In genomic region chr11:74924149-74924548, GRCm38 (mm10) we compare ENCODE assay signal across 10 mouse cellular contexts. TPM values are rescaled to one million over a fixed set of nuclear protein-coding genes. Genes with fewer than 3 reads are reported as not detected.
DNase-seq lines count a peak whose midpoint lies in the region; ATAC-seq and TF ChIP-seq lines count a peak whose summit lies in the region.
"Had no signal": no experiment of that assay in that cellular context is flagged by ENCODE, and none has a peak within 500 bp of the region (broad histone marks: within the 10 kb centered on the region; RNA-seq: fewer than 3 reads in every experiment).

No protein-coding gene starts in this region.

- no peak for TF ChIP-seq POLR2A in limb, embryonic 14.5 days (IDR thresholded peaks at IDR 0.05; ENCODE audit: borderline replicate concordance, extremely low read depth, insufficient read depth, insufficient read length)

- no peaks in the 10 kb centered on the region for H3K27me3 ChIP-seq in neural tube, embryonic 13.5 days
- H3K27me3 ChIP-seq in limb, embryonic 14.5 days (ENCODE audit: control insufficient read depth, insufficient read depth, low read length), result no peaks in the 10 kb centered on the region
- no peaks in the 10 kb centered on the region for H3K27me3 ChIP-seq in forebrain, embryonic 15.5 days
- H3K27me3 ChIP-seq: hindbrain, embryonic 15.5 days; Patski had no signal

- no peak overlapping the region for H3K9ac ChIP-seq in neural tube, embryonic 13.5 days
- H3K9ac ChIP-seq in limb, embryonic 14.5 days (ENCODE audit: low read depth, low read length, severe bottlenecking), result no peak overlapping the region
- no peak overlapping the region for H3K9ac ChIP-seq in forebrain, embryonic 15.5 days (replicated peaks)

- no peaks in the 10 kb centered on the region for H3K9me3 ChIP-seq in neural tube, embryonic 13.5 days
- H3K9me3 ChIP-seq in limb, embryonic 14.5 days (ENCODE audit: control insufficient read depth, low read length), result no peaks in the 10 kb centered on the region
- H3K9me3 ChIP-seq in forebrain, embryonic 15.5 days, result no peaks in the 10 kb centered on the region
- H3K9me3 ChIP-seq: hindbrain, embryonic 15.5 days had no signal

- peaks cover 24% of the 10 kb centered on the region for H3K4me1 ChIP-seq in neural tube, embryonic 13.5 days (replicated peaks)
- H3K4me1 ChIP-seq in limb, embryonic 14.5 days (ENCODE audit: control insufficient read depth, insufficient read depth, low read length), result peaks cover 15% of the 10 kb centered on the region
- H3K4me1 ChIP-seq in forebrain, embryonic 15.5 days, result peaks cover 31% of the 10 kb centered on the region

- peaks cover 7% of the 10 kb centered on the region for H3K36me3 ChIP-seq in neural tube, embryonic 13.5 days
- peaks cover 7% of the 10 kb centered on the region for H3K36me3 ChIP-seq in limb, embryonic 14.5 days (ENCODE audit: control insufficient read depth, insufficient read depth, low read length)
- H3K36me3 ChIP-seq in forebrain, embryonic 15.5 days, result peaks cover 3% of the 10 kb centered on the region; the same call in 1 of the 2 replicates

- DNase-seq in cerebellum, adult 11-12 months, result peak; percentile 32
- no peak for DNase-seq in cerebellum, adult 8-10 months
- no peak for DNase-seq in neural tube, embryonic 10.5 days (ENCODE audit: extremely low spot score, low spot score)
- DNase-seq in embryo, embryonic 10.5 days (ENCODE audit: low spot score), result peak; percentile 46
- peak; percentile 13 for DNase-seq in limb, embryonic 14.5 days (ENCODE audit: low spot score)
- peak; percentile 30 to 67 for DNase-seq in spleen, postnatal 10 days (ENCODE audit: low spot score in 2 of 2)

- no peak for ATAC-seq in neural tube, embryonic 13.5 days (ENCODE audit: low read depth)
- no peak for ATAC-seq in limb, embryonic 14.5 days (ENCODE audit: low FRiP score, low read depth)
- no peak for ATAC-seq in forebrain, embryonic 15.5 days (replicated peaks)
- ATAC-seq: Patski had no signal

- H3K4me3 ChIP-seq in neural tube, embryonic 13.5 days, result no peak overlapping the region
- no peak overlapping the region for H3K4me3 ChIP-seq in limb, embryonic 14.5 days (replicated peaks; ENCODE audit: low read length)
- no peak overlapping the region for H3K4me3 ChIP-seq in forebrain, embryonic 15.5 days

- H3K27ac ChIP-seq in neural tube, embryonic 13.5 days (replicated peaks), result no peak overlapping the region
- H3K27ac ChIP-seq in limb, embryonic 14.5 days (replicated peaks; ENCODE audit: low read depth, low read length), result no peak overlapping the region
- no peak overlapping the region for H3K27ac ChIP-seq in forebrain, embryonic 15.5 days (replicated peaks)
- H3K27ac ChIP-seq: hindbrain, embryonic 15.5 days had no signal

- WGBS in neural tube, embryonic 13.5 days, result 62% methylated on average over 4 of the region's 4 CpGs
- 65% methylated on average over 4 of the region's 4 CpGs for WGBS in limb, embryonic 14.5 days
- 62% methylated on average over 4 of the region's 4 CpGs for WGBS in forebrain, embryonic 15.5 days

- 0 out of 2 replicates have a peak overlapping the region, but pooled peaks have one; percentile 69 for H3K4me2 ChIP-seq in neural tube, embryonic 13.5 days
- H3K4me2 ChIP-seq in limb, embryonic 14.5 days (replicated peaks; ENCODE audit: low read depth, low read length, severe bottlenecking), result no peak overlapping the region
- no peak overlapping the region for H3K4me2 ChIP-seq in forebrain, embryonic 15.5 days (replicated peaks)

RNA-seq across cellular contexts. Expression of gene Smg6, which starts 1.5 kb away (rescaled TPM):
- 17.4 and 19.1 TPM in 2 replicates for polyA plus RNA-seq in neural tube, embryonic 13.5 days (2015; fragmentation: Nextera tagmentation; extraction: Ambion mirVana)
- polyA plus RNA-seq in limb, embryonic 14.5 days (2012; rRNA removed), result 36.5 and 46.3 TPM in 2 replicates
- 16.0 and 17.9 TPM in 2 replicates for polyA plus RNA-seq in limb, embryonic 14.5 days (2014; fragmentation: Nextera tagmentation; extraction: Ambion mirVana)
- 18.4 and 19.0 TPM in 2 replicates for polyA plus RNA-seq in forebrain, embryonic 15.5 days (2015; fragmentation: Nextera tagmentation; extraction: Ambion mirVana)

RNA-seq across cellular contexts. Expression of gene Srr, which starts 1.6 kb away (rescaled TPM):
- 34.9 and 36.5 TPM in 2 replicates for polyA plus RNA-seq in neural tube, embryonic 13.5 days (2015; fragmentation: Nextera tagmentation; extraction: Ambion mirVana)
- polyA plus RNA-seq in limb, embryonic 14.5 days (2012; rRNA removed), result 19.2 and 22.6 TPM in 2 replicates
- 33.2 and 34.2 TPM in 2 replicates for polyA plus RNA-seq in limb, embryonic 14.5 days (2014; fragmentation: Nextera tagmentation; extraction: Ambion mirVana)
- polyA plus RNA-seq in forebrain, embryonic 15.5 days (2015; fragmentation: Nextera tagmentation; extraction: Ambion mirVana), result 41.6 and 45.1 TPM in 2 replicates

RNA-seq across cellular contexts. Expression of gene Tsr1, which starts 26.3 kb away (rescaled TPM):
- polyA plus RNA-seq in neural tube, embryonic 13.5 days (2015; fragmentation: Nextera tagmentation; extraction: Ambion mirVana), result 30.2 and 31.9 TPM in 2 replicates
- polyA plus RNA-seq in limb, embryonic 14.5 days (2012; rRNA removed), result 31.3 and 37.0 TPM in 2 replicates
- polyA plus RNA-seq in limb, embryonic 14.5 days (2014; fragmentation: Nextera tagmentation; extraction: Ambion mirVana), result 49.6 and 50.0 TPM in 2 replicates
- 34.4 and 34.5 TPM in 2 replicates for polyA plus RNA-seq in forebrain, embryonic 15.5 days (2015; fragmentation: Nextera tagmentation; extraction: Ambion mirVana)

RNA-seq across cellular contexts. Expression of gene Sgsm2, which starts 27.3 kb away (rescaled TPM):
- polyA plus RNA-seq in neural tube, embryonic 13.5 days (2015; fragmentation: Nextera tagmentation; extraction: Ambion mirVana), result 17.1 and 19.7 TPM in 2 replicates
- polyA plus RNA-seq in limb, embryonic 14.5 days (2012; rRNA removed), result 18.2 and 21.2 TPM in 2 replicates
- 6.5 and 7.1 TPM in 2 replicates for polyA plus RNA-seq in limb, embryonic 14.5 days (2014; fragmentation: Nextera tagmentation; extraction: Ambion mirVana)
- polyA plus RNA-seq in forebrain, embryonic 15.5 days (2015; fragmentation: Nextera tagmentation; extraction: Ambion mirVana), result 14.3 and 14.6 TPM in 2 replicates

Comparison
In these comparisons a context has a peak if more than half of its experiments do, and no peak if none do; other contexts are left out.
1. DNase-seq: peak in cerebellum, adult 11-12 months (single experiment), embryo, embryonic 10.5 days (single experiment), limb, embryonic 14.5 days (single experiment) and spleen, postnatal 10 days (2 of 2); none in cerebellum, adult 8-10 months (single experiment) and neural tube, embryonic 10.5 days (single experiment).